Mouse (Mus musculus): ENCODE results near the gene Ago1. TPM values are rescaled to one million over a fixed set of nuclear protein-coding genes. Genes with fewer than 3 reads are reported as not detected.

The Ago1 gene
- polyA plus RNA-seq, 1 experiment from 2014 or later: 13.5 TPM

DNA sequence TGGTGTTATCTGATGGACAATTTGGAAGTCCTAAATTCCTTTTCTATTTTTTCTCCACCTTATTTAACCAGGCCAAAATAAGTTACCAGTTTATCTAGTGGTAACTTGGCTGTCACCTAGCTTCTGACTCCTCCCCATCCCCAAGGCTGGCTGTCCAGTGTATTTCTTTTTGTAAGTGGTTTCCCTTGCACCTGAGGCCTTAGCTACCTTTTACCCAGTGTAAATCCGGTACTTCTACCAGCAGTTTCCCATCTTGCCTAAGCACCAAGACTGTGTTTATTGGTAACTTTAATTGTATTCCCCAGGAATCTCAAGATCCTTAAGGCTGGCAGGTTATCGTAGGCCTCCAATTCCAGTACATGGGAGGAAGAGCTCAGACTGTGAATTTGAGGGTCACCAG lies 34.3 kb downstream of the Ago1 start:
- ATAC-seq (ENCODE audit: low FRiP score): no peak
- Histone ChIP-seq H3K4me3 (no peak overlapping the region), H3K27ac (no peak overlapping the region), H3K4me1 (replicated peaks) (peaks cover 3% of the 10 kb centered on the region), H3K9ac (no peak overlapping the region), H3K9me3 (no peaks in the 10 kb centered on the region), H3K27me3 (no peaks in the 10 kb centered on the region), H3K4me2 (no peak overlapping the region), H3K36me3 (peaks cover 48% of the 10 kb centered on the region)
- WGBS: 94% methylated on average over 2 of the region's 2 CpGs

DNA sequence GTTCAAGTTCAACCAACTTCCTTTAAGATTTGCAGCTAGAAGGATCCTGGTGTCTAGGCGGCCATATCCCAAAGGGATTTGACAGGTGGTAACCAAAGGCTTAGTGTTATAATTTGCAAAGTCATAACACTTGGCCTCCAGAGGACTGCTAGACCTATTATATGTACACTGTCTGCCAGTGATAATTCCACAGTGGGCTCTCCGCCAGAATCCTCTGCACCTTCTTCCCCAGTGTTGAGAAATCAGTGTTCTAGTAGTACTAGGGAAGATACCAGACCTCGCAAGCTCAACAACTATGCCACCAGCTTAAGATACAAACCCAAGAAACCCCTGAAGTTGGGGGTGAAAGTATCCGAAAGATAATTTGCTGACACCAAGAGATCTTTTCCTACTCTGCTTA lies 35.2 kb downstream of the Ago1 start:
- Histone ChIP-seq H3K4me1 (replicated peaks) (peaks cover 10% of the 10 kb centered on the region), H3K27me3 (no peaks in the 10 kb centered on the region), H3K36me3 (peaks cover 39% of the 10 kb centered on the region), H3K9ac (no peak overlapping the region), H3K9me3 (no peaks in the 10 kb centered on the region), H3K27ac (no peak overlapping the region), H3K4me3 (no peak overlapping the region), H3K4me2 (no peak overlapping the region)
- ATAC-seq (ENCODE audit: low FRiP score): no peak
- WGBS: 89% methylated on average over 4 of the region's 4 CpGs

DNA sequence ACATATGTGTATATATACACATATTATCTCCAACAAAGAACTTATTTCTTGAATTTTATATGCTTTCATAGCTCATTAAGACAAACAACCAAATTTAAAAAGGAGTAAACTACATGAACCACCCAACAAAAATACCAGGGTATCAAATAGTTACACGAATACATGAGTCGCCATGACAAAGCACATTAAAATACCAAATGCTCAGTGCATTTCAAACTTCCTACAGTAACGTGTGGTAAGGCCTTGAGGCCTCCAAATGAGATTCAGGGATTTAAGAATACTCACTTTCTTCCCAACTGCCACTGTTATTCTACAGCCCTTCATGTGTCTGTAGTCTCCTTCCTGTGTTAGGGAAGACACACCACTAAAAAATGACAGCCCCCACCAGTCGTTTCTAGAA lies 36.6 kb downstream of the Ago1 start:
- WGBS: 87% methylated on average over 4 of the region's 4 CpGs

DNA sequence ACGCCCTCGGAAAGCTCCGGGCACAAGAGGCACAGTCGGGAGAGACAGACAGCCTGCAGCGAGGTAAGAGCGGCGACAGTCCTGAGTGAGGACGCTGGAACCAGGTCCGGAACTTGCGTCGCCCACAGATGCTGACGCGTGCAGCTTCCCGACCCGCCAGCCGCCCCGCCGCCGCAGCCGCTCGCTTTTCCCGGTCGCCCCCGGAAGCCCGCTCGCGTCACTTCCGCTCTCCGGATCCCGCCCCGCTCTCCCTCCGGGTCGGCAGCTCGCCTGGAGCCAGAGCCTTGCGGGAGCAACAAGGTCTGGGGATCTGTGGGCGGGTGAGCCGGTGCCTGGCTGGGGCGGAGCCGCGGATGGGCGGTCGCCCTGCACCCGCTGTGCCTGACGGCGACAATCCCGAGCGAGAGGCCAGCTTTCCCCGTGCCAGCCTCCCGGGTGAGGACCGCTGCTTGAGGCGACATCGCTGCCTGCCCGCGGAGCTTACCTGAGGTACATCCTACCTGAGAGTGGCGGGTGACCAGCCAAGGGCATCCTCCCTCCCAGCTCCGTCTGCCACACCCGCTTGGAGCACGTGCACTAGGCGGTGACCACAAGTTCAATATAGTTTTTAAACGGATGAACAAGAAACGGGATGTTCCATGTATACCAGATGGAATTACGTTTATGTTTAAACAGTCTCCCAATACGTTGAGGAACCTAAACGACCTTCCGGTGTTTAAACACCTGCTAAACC lies 38.9 kb downstream of the Ago1 start, which contains the start of gene Ago3:
Gene Ago3 (minus strand): TSS at position 210 of the 733 bp plus-strand sequence.
- under 1% methylated on average over 65 of the region's 65 CpGs for WGBS
- peak; percentile 93 for ATAC-seq (ENCODE audit: low FRiP score)

More for the DNA sequence above, 36.6 kb downstream of the Ago1 start:
- peaks cover 25% of the 10 kb centered on the region for H3K36me3 ChIP-seq
- no peak overlapping the region for H3K4me2 ChIP-seq
- H3K4me1 ChIP-seq (replicated peaks): peaks cover 15% of the 10 kb centered on the region
- H3K9me3 ChIP-seq: no peaks in the 10 kb centered on the region
- H3K27ac ChIP-seq: no peak overlapping the region
- no peak overlapping the region for H3K9ac ChIP-seq
- no peaks in the 10 kb centered on the region for H3K27me3 ChIP-seq
- H3K4me3 ChIP-seq: no peak overlapping the region
- no peak for ATAC-seq (ENCODE audit: low FRiP score)

DNA sequence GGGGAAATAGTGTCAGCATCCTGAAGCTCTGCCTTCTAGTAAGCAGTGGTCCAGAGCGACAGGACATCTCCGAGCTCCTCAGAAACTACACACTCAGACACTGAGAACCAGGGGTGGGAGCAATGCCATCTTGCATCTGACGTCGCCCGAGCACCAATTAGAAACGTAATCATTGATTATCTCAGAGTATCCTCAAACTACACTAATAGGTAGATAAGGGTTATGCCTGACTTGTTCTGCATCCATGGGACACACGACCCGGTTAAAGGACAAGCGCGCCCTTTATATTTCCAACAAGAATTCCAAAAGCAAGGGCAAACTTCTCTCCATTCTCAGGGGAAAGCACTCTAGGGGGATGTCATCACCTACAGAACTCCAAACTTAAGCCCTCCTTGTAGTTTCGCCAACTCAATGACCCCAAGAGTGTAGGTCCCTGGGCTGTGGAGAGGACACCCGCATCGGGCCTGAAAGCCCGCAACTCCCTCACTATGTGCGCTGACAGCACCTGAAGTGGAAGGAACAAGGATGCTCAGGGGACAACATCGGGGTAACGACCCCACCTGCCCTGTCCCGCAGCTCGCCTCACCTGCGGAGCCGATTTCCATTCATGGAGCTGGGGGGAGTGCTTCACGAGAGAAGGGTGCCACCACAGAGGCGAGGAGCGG lies 39.6 kb downstream of the Ago1 start:
- H3K9ac ChIP-seq: peak overlapping the region; percentile 95
- H3K27me3 ChIP-seq: no peaks in the 10 kb centered on the region
- peak; percentile 9; the same call in 1 of the 2 replicates for ATAC-seq (ENCODE audit: low FRiP score)
- WGBS: 3% methylated on average over 24 of the region's 24 CpGs
- peak overlapping the region; percentile 95 for H3K27ac ChIP-seq
- H3K36me3 ChIP-seq: peaks cover 5% of the 10 kb centered on the region
- peak overlapping the region; percentile 95 for H3K4me2 ChIP-seq
- peak overlapping the region; percentile 94 for H3K4me3 ChIP-seq
- no peaks in the 10 kb centered on the region for H3K9me3 ChIP-seq
- H3K4me1 ChIP-seq (replicated peaks): peaks cover 15% of the 10 kb centered on the region

More for the DNA sequence above, 38.9 kb downstream of the Ago1 start, which contains the start of gene Ago3:
- H3K4me3 ChIP-seq: peak within 1 kb of the TSS; percentile 94
- H3K9ac ChIP-seq: peak within 1 kb of the TSS; percentile 95
- peak within 1 kb of the TSS; percentile 95 for H3K27ac ChIP-seq
- no peaks in the 10 kb centered on the region for H3K27me3 ChIP-seq
- H3K9me3 ChIP-seq: no peaks in the 10 kb centered on the region
- peaks cover 5% of the 10 kb centered on the region for H3K36me3 ChIP-seq
- peaks cover 15% of the 10 kb centered on the region for H3K4me1 ChIP-seq (replicated peaks)
- peak within 1 kb of the TSS; percentile 95 for H3K4me2 ChIP-seq

DNA sequence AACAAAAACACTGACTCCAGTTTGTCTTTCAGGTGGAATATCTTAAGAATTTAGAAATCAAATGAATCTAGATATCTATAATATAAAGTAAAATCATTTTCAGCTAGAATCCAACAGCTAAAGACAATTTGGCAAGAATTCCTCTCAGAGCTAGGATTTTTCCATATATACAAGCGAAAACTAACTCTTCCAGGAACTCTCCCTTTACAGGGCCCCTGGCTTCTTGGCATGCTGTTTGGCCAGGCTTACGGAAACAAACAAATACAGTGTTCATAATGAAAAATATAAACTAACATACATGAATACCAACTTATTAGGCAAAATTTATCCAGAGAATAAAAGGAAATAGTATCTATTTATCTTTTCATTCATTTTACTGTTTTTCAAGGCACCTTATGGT lies 44.5 kb downstream of the Ago1 start:
- H3K4me2 ChIP-seq: no peak overlapping the region
- no peaks in the 10 kb centered on the region for H3K27me3 ChIP-seq
- 94% methylated on average over 2 of the region's 2 CpGs for WGBS
- ATAC-seq (ENCODE audit: low FRiP score): no peak
- no peaks in the 10 kb centered on the region for H3K36me3 ChIP-seq
- peaks cover 12% of the 10 kb centered on the region for H3K4me1 ChIP-seq (replicated peaks)
- H3K9me3 ChIP-seq: no peaks in the 10 kb centered on the region
- no peak overlapping the region for H3K4me3 ChIP-seq
- no peak overlapping the region for H3K27ac ChIP-seq
- no peak overlapping the region for H3K9ac ChIP-seq

DNA sequence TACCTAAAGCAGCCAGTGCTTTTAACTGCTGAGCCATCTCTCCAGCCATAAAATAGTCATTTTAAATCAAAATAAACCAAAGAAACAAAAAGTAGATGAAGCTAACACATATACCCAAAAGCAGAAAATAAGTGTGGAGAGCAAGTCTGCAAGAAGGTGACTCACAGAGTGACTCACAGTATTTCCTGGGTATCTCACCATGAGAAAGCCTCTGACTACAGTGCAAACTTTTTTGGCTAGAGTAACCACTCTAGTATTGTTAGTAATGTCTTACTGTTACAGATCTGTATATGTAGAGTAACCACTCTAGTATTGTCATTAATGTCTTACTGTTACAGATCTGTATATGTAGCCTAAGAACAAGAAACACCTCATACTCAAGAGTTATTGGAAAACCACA lies 52.7 kb downstream of the Ago1 start:
- H3K27ac ChIP-seq: no peak overlapping the region
- no peak overlapping the region for H3K4me3 ChIP-seq
- ATAC-seq (ENCODE audit: low FRiP score): no peak
- peaks cover 6% of the 10 kb centered on the region; the same call in 1 of the 2 replicates for H3K36me3 ChIP-seq
- H3K27me3 ChIP-seq: no peaks in the 10 kb centered on the region
- H3K9me3 ChIP-seq: no peaks in the 10 kb centered on the region
- H3K9ac ChIP-seq: no peak overlapping the region
- no peaks in the 10 kb centered on the region for H3K4me1 ChIP-seq (replicated peaks)
- no peak overlapping the region for H3K4me2 ChIP-seq

DNA sequence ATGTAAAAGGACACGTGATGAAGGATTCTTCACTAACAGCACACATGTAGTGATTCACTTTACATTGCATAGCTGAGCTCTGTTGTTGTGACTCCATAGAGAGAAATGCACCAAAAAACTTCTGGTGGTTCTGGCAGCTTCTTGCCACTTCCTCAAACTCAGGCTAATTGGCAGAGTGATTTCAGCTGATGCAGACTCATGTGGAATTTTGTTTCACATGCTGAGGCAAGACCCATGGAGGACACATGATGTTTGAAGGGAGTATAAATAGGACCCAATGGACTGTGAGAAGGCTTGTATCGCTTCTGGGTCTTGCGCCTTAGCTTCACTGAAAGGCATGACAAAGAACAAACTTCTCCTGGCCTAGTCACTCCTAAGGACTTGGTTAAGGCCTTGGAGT lies 55.9 kb downstream of the Ago1 start:
- 98% methylated on average over 3 of the region's 3 CpGs for WGBS
- ATAC-seq (ENCODE audit: low FRiP score): no peak
- Histone ChIP-seq H3K4me2 (no peak overlapping the region), H3K27me3 (no peaks in the 10 kb centered on the region), H3K27ac (no peak overlapping the region), H3K9ac (no peak overlapping the region), H3K4me3 (no peak overlapping the region), H3K9me3 (no peaks in the 10 kb centered on the region), H3K4me1 (replicated peaks) (no peaks in the 10 kb centered on the region), H3K36me3 (peaks cover 6% of the 10 kb centered on the region; the same call in 1 of the 2 replicates)

Other genes with a start within 250 kb of the Ago1 start
- gene Map7d1, start 212.2 kb downstream of the Ago1 start, polyA plus RNA-seq (2015; fragmentation: Nextera tagmentation; extraction: Ambion mirVana): 79.5 and 81.8 TPM in 2 replicates
- 160 and 168 TPM in 2 replicates for gene Trappc3, start 206.3 kb downstream of the Ago1 start, polyA plus RNA-seq (2015; fragmentation: Nextera tagmentation; extraction: Ambion mirVana)
- gene Col8a2, start 181.8 kb downstream of the Ago1 start, polyA plus RNA-seq (2015; fragmentation: Nextera tagmentation; extraction: Ambion mirVana): 7.6 and 10.1 TPM in 2 replicates
- gene Adprhl2, start 146.9 kb downstream of the Ago1 start, polyA plus RNA-seq (2015; fragmentation: Nextera tagmentation; extraction: Ambion mirVana): 78.2 and 81.6 TPM in 2 replicates
- 7.0 and 8.5 TPM in 2 replicates for gene Tekt2, start 142.9 kb downstream of the Ago1 start, polyA plus RNA-seq (2015; fragmentation: Nextera tagmentation; extraction: Ambion mirVana)
- 15.7 and 18.2 TPM in 2 replicates for gene Ago3, start 39.0 kb downstream of the Ago1 start, polyA plus RNA-seq (2015; fragmentation: Nextera tagmentation; extraction: Ambion mirVana)
- 9.9 and 10.0 TPM in 2 replicates for gene Ago4, start 64.9 kb upstream of the Ago1 start, polyA plus RNA-seq (2015; fragmentation: Nextera tagmentation; extraction: Ambion mirVana)
- 8.7 and 9.0 TPM in 2 replicates for gene Clspn, start 88.4 kb upstream of the Ago1 start, polyA plus RNA-seq (2015; fragmentation: Nextera tagmentation; extraction: Ambion mirVana)
- gene 5730409E04Rik, start 141.2 kb upstream of the Ago1 start, polyA plus RNA-seq (2015; fragmentation: Nextera tagmentation; extraction: Ambion mirVana): 7.9 and 9.2 TPM in 2 replicates
- 445 and 454 TPM in 2 replicates for gene Psmb2, start 209.0 kb upstream of the Ago1 start, polyA plus RNA-seq (2015; fragmentation: Nextera tagmentation; extraction: Ambion mirVana)

Measured in hindbrain, embryonic 13.5 days (tissue).